Mouse (Mus musculus): ENCODE measurements around the gene Klhl26. TPM values are rescaled to one million over a fixed set of nuclear protein-coding genes. Genes with fewer than 3 reads are reported as not detected.

The Klhl26 gene
- 21.8 and 24.4 TPM in 2 replicates for polyA plus RNA-seq (2014; fragmentation: Nextera tagmentation; extraction: Ambion mirVana)

DNA sequence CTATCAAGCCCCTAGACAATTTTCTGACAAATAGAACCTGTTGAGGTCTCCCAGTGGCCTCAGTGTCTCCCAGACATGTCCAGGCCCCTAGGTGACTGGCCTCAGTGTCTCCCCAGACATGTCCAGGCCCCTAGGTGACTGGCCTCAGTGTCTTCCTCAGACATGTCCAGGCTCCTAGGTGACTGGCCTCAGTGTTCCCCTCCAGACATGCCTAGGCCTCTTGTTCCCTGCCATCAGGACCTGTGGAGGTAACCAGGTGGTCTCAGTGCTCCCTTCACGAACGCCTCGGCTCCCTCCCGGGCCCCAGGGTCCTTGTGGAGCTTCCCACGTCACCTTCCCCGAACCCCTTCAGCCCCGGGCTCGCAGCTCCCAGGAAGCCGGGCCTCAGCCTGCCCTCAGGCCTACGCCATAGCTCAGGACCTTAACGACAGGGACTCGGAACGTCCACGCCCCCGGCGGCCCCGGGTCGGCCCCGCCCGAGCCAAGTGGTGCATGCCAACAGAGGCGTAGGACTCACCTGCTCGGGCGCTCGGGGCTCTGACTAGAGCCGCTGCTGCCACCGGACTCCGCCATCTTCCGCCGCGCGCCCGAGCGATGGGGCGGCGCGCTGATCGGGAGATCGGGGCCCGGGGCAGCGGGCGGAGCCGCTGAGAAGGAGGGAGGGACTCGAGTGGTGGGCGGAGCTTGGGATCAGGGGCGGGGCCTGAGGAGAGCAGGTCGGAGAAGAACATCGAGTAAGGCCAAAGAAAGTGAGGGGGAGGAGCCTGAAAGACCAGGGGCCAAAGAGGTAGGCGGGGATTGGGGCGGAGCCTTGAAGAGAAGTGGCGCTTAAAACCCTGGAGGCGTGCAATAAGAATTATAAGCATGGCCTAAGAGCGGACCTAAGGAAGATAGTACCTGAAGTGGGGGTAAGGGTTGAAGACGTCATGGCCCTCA is at the start of gene Klhl26:
Gene Klhl26, minus strand, starts transcription at position 636 of the 936 bp plus-strand sequence.
- Histone ChIP-seq H3K4me1 (ENCODE audit: insufficient read depth) (peaks cover 3% of the 10 kb centered on the region; the same call in 1 of the 2 replicates), H3K9me3 (ENCODE audit: low read depth, low read length) (no peaks in the 10 kb centered on the region), H3K36me3 (ENCODE audit: insufficient read depth) (0 out of 2 replicates have a peak, but pooled peaks cover 4% of the 10 kb centered on the region), H3K27ac (ENCODE audit: low read depth) (peak within 1 kb of the TSS; percentile 31), H3K4me3 (ENCODE audit: low read depth, low read length) (peak within 1 kb of the TSS; percentile 70), H3K27me3 (ENCODE audit: insufficient read depth, low read length) (no peaks in the 10 kb centered on the region; the same call in 1 of the 2 replicates), H3K9ac (peak within 1 kb of the TSS; percentile 91), H3K4me2 (peak within 1 kb of the TSS; percentile 79)
- peak; percentile 98 for DNase-seq
- under 1% methylated on average over 52 of the region's 53 CpGs for WGBS
- TF ChIP-seq CTCF (IDR thresholded peaks at IDR 0.05; ENCODE audit: low read depth): no peak
- ATAC-seq (ENCODE audit: insufficient read depth): peak; percentile 89

DNA sequence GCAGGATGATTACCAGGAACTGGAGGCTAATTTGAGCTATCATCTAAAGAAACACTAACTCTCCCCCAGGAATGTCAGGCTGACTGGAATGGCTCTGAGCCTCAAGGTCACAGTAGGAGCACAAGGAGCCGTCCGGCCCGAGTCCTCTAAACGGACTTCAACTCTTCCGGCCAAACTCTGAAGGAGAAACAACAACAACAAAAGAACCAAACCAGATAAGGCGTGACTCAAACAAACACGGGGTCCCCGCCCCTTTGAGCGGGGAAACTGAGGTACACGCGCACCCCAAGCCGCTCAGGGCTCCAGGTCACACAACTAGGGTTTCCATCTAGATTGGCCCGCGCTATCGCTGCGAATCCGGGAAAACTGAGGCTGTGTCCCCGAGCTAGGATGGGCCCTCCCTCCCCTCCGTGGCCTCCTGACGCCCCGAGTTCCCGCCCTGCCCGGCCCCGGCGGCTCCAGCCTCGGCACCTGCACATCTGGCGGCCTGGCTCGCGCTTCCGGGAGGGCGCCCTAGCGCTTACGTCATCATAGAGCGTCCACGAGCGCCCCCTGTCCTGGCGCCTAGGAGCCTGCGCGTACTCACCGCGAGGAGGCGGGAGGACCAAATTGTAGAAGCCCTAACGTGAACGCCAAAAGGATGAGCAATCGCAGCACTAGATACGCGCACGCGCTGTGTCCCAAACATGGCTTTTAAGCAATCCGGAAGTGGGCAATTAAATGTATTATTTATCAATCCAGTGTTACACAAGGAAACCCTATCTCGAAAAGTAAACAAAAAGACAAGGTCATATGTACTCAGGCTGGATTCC is 46.0 kb upstream of the Klhl26 start:
- Histone ChIP-seq H3K4me3 (ENCODE audit: low read depth, low read length) (peak overlapping the region; percentile 82), H3K4me1 (ENCODE audit: insufficient read depth) (peaks cover 3% of the 10 kb centered on the region; the same call in 1 of the 2 replicates), H3K27ac (ENCODE audit: low read depth) (peak overlapping the region; percentile 90), H3K27me3 (ENCODE audit: insufficient read depth, low read length) (no peaks in the 10 kb centered on the region), H3K36me3 (ENCODE audit: insufficient read depth) (peaks cover 15% of the 10 kb centered on the region; the same call in 1 of the 2 replicates), H3K9ac (peak overlapping the region; percentile 75), H3K9me3 (ENCODE audit: low read depth, low read length) (no peaks in the 10 kb centered on the region), H3K4me2 (peak overlapping the region; percentile 83)
- WGBS: under 1% methylated on average over 51 of the region's 51 CpGs
- TF ChIP-seq CTCF (IDR thresholded peaks at IDR 0.05; ENCODE audit: low read depth): peak; percentile 80
- DNase-seq (peak; percentile 99), ATAC-seq (ENCODE audit: insufficient read depth) (peak; percentile 82)

DNA sequence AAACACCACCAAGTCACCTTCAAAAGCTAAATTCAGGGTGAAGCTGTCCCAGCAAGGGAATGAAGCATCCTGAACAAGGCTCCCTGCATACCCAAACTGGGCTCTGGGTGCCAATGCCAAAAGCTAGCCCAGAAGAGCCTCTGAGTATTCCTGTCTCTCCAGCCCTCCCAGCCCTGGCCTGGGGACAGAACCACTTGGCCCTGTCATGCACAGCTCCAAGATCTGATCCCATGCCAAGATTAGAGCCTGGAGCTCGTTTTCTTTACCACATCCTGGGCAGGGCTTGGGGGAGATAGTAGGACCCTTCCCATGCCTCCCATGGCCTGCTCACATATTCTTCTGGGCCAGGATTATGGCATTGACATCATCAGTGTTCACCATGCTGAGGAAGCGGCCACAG is 42.8 kb upstream of the Klhl26 start:
- Histone ChIP-seq H3K9ac (no peak overlapping the region), H3K27ac (ENCODE audit: low read depth) (no peak overlapping the region), H3K27me3 (ENCODE audit: insufficient read depth, low read length) (no peaks in the 10 kb centered on the region), H3K4me2 (no peak overlapping the region), H3K4me1 (ENCODE audit: insufficient read depth) (no peaks in the 10 kb centered on the region), H3K36me3 (ENCODE audit: insufficient read depth) (peaks cover 24% of the 10 kb centered on the region; the same call in 1 of the 2 replicates), H3K9me3 (ENCODE audit: low read depth, low read length) (no peaks in the 10 kb centered on the region), H3K4me3 (ENCODE audit: low read depth, low read length) (no peak overlapping the region)
- no peak for TF ChIP-seq CTCF (IDR thresholded peaks at IDR 0.05; ENCODE audit: low read depth)
- DNase-seq (no peak), ATAC-seq (ENCODE audit: insufficient read depth) (no peak)
- WGBS: 52% methylated on average over 2 of the region's 2 CpGs

DNA sequence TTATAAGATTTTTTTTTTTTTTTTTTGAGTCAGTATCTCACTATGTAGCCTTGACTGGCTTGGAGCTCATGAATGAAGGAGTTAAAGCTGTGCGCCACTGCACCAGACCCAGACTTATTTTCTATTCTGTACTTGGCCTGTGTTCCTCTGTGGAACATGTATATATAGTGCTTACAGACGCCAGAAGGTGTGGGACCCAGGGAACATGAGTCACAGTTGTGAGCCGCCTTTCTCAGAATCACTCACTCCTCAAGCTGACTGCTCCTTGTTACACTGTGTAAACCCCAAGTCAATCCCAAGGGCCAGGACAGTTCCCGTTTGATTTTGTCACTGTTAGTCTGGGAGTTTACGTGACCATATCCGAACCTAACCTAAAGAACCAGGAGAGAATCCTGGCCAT is 42.3 kb upstream of the Klhl26 start:
- no peak for TF ChIP-seq CTCF (IDR thresholded peaks at IDR 0.05; ENCODE audit: low read depth)
- H3K9me3 ChIP-seq (ENCODE audit: low read depth, low read length): no peaks in the 10 kb centered on the region
- H3K27me3 ChIP-seq (ENCODE audit: insufficient read depth, low read length): no peaks in the 10 kb centered on the region
- H3K36me3 ChIP-seq (ENCODE audit: insufficient read depth): peaks cover 29% of the 10 kb centered on the region; the same call in 1 of the 2 replicates
- no peak for ATAC-seq (ENCODE audit: insufficient read depth)
- H3K4me2 ChIP-seq: no peak overlapping the region
- 86% methylated on average over 6 of the region's 6 CpGs for WGBS
- no peak overlapping the region for H3K9ac ChIP-seq
- no peak for DNase-seq
- H3K27ac ChIP-seq (ENCODE audit: low read depth): no peak overlapping the region
- H3K4me1 ChIP-seq (ENCODE audit: insufficient read depth): no peaks in the 10 kb centered on the region
- H3K4me3 ChIP-seq (ENCODE audit: low read depth, low read length): no peak overlapping the region

DNA sequence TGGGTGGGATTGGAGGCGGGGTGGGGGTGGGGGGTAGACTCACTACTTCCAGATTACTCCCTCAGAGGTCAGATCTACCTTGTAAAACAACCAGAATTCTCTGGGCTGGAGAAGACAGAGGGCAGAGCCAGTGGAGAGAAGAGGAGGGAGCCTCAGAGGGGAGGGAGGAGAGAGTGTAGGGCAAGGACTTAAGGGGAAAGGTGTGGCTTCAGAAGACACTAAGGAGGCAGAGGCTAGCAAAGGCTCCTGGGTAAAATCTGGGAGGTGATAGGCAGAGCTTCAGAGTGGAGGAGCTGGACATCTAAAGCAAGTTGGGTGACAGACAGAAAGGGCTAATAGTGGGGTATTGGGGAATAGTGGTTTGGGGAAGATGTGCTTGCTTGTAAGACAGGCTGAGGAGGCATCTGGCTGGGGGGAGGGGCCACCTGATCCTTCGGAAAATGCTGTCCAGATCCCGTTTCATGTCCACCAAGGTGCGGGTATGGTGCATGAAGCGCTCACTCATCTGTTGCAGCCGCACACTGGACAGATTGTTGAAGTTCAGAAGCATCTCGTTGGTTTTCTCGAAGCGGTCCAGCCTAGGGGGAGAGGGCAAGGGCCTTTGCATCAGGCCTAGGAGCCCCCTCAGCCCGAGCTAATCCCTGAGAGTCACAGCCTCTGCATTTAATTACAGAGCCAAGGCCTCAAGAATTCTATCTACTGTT is 41.3 kb upstream of the Klhl26 start:
- DNase-seq: no peak
- no peak overlapping the region for H3K4me3 ChIP-seq (ENCODE audit: low read depth, low read length)
- H3K27ac ChIP-seq (ENCODE audit: low read depth): no peak overlapping the region
- H3K9ac ChIP-seq: no peak overlapping the region
- ATAC-seq (ENCODE audit: insufficient read depth): no peak
- no peak for TF ChIP-seq CTCF (IDR thresholded peaks at IDR 0.05; ENCODE audit: low read depth)
- 80% methylated on average over 10 of the region's 10 CpGs for WGBS
- H3K27me3 ChIP-seq (ENCODE audit: insufficient read depth, low read length): no peaks in the 10 kb centered on the region
- no peaks in the 10 kb centered on the region for H3K4me1 ChIP-seq (ENCODE audit: insufficient read depth)
- H3K36me3 ChIP-seq (ENCODE audit: insufficient read depth): peaks cover 38% of the 10 kb centered on the region
- no peaks in the 10 kb centered on the region for H3K9me3 ChIP-seq (ENCODE audit: low read depth, low read length)
- H3K4me2 ChIP-seq: no peak overlapping the region

DNA sequence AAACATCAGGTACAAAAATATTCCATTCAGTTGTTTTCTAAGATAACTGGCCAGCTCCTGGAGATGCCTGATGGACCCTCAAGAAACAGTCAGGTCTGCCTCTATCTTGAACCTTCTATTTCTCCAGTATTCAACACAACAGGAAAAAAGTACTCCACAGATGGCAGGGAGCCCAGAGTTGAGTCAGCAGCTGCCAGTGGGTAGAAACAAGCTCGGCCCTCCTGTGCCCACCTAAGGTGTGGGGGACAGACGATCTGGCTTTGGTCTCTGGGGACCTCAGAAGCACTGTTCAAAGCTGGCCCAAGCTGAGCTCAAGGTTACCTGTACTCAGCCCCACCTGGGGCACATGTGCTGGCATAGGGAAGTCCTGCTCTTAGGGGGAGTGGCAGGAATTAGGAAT is 36.7 kb upstream of the Klhl26 start:
- H3K9me3 ChIP-seq (ENCODE audit: low read depth, low read length): no peaks in the 10 kb centered on the region
- H3K9ac ChIP-seq: no peak overlapping the region
- H3K4me2 ChIP-seq: no peak overlapping the region
- H3K27me3 ChIP-seq (ENCODE audit: insufficient read depth, low read length): no peaks in the 10 kb centered on the region
- WGBS: 62% methylated on average over 2 of the region's 2 CpGs
- peaks cover 45% of the 10 kb centered on the region for H3K36me3 ChIP-seq (ENCODE audit: insufficient read depth)
- TF ChIP-seq CTCF (IDR thresholded peaks at IDR 0.05; ENCODE audit: low read depth): no peak
- H3K27ac ChIP-seq (ENCODE audit: low read depth): no peak overlapping the region
- no peak for ATAC-seq (ENCODE audit: insufficient read depth)
- no peak for DNase-seq
- H3K4me3 ChIP-seq (ENCODE audit: low read depth, low read length): no peak overlapping the region
- peaks cover 11% of the 10 kb centered on the region; the same call in 1 of the 2 replicates for H3K4me1 ChIP-seq (ENCODE audit: insufficient read depth)

Measured in lung, embryonic 14.5 days (tissue).